Mouse (Mus musculus): ENCODE results near the gene Abhd4. TPM values are rescaled to one million over a fixed set of nuclear protein-coding genes. Genes with fewer than 3 reads are reported as not detected.

The Abhd4 gene
- total RNA-seq, 2 experiments from 2014 or later = 23.2 to 24.8 TPM

GRCm38 (mm10) chr14:54239002-54239736, 14.8 kb upstream of the Abhd4 start:
- DNase-seq = peak; percentile 89

- no peak for DNase-seq
Measured at GRCm38 (mm10) chr14:54240542-54240941, 13.4 kb upstream of the Abhd4 start.

DNA sequence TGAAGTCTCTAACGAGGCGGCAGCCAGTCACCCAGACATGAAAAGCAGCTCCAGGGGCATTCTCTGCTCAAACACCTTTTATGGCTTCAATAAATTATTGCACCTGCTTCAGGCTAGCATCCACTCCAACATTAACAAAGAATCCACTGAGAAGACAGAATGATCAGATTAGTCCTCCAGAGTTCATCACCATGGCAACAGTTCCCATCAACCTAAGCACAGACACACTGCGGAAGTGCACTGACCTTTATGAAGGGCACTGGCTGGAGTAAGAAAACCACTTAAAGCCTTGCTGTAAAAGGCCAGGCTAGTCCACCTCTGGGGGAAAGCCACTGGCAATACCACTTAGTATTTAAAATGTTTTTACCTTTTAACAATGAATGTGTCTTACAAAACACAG, 9.8 kb upstream of the Abhd4 start:
- DNase-seq = no peak

DNA sequence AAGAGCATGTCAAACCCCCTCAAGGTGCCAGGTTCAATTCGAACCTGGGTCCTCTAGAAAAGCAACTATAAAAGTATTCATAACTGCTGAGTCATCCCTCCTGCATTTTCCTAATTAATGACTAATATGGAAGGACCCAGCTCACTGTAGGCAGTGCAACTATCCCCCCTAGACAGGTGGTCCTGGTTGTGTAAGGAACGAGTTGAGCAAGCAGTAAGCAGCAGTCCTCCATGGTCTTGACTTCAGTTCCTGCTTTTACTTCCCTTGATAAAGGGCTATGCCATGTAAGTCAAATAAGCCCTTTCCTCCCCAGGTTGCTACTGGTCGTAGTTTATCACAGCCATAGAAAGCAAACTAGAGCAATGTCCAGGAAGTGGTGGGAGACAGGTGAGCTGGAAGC, 7.8 kb upstream of the Abhd4 start:
- DNase-seq = no peak

DNA sequence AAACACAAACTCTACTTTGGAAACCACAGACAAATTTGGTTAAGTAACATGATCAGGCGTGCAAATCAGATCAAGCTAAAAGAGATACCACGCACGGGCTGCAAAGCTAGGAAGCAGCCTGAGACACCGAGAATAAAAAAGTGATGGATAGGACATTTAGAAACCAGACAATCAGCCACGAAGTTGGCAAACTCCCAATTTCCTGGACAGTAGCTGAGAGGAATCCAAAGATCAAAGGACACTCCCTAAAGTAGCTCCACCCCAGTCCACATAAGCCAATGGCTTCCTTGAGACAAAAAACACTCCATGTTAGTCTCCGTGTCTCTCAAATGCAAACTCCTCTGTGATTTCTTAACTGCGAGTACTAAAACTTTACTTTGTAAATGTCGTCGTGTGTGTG, 4.7 kb upstream of the Abhd4 start:
- DNase-seq = no peak

DNA sequence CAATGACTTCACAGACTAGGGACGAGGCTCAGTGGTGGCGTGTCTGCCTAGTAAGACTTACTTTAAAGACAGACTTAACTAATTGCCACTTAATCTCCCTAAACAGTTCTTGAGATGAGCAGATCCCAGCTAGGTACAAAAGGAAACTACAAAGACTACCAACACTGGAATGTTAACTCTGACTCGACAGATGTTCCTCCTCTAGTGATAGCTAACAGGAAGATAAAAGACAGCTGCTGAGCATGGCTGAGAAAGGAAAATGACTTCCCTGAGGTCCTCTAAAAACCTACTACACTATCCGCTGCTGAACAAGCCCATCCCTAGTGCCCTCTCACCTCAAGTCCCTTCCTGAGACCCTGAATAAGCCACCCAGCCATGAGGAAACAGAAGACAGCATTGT, 3.9 kb upstream of the Abhd4 start:
- DNase-seq = no peak

GRCm38 (mm10) chr14:54254670-54255202, 748 bp downstream of the Abhd4 start:
- DNase-seq = no peak

DNA sequence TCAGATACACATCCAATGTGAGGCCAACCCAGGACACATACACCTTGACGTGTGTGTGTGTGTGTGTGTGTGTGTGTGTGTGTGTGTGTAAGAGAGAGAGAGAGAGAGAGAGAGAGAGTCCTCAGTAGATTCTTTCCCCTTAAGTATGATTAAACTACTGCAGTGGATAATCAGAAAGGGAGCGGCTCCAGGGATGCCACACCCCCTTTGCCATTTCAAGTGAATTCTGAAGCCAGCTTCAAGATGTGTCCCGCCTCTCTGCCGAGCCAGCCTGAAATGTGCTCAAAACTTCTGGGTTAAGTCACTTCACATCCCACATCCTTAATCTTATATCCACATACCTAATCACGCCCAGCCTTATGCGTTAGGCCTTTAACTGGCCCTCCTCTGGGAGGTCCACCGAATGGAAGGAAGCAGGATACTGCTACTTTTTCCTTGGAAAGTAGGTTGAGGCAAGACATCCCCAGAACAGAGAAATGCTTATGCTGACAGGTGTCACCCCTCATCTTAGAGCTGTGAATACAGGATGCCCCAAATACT, 4.2 kb downstream of the Abhd4 start:
- no peak for DNase-seq

DNA sequence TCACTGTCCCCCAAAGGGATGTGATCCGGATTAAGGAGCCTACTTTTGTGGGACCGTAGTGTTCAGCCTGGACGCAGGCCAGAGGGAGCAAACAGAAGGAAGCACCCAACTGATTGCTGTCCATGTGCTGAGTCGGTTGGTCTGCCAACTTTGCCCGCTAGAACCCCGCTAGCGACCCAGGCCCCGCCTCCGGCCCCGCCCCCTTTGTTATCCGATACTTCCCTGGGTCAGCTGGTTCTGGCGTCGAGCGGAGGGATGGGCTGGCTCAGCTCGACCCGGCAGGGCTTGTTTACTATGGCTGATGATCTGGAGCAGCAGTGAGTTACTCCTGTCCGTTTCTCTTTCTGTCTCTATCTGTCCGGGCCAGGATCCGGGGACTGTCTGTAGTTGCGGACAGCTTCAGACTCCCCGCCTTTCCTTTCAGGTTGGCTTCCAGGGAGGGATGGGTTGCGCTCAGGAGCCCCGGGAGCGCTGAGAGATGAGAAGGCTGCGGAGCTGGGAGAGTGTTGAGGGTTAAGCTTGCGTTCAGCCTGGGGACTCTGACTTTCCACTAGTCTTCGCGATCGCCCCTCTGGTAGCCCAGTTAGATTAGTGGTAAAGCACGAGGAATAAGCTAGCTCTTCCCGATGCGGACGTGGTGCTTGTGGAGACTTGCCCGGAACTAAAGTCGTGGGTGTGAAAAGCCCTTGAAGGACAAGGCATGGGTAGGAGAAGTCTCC, 5.2 kb downstream of the Abhd4 start:
- DNase-seq = peak; percentile 94

GRCm38 (mm10) chr14:54259722-54260085, 5.7 kb downstream of the Abhd4 start:
- DNase-seq = no peak

- no peak for DNase-seq
Measured at GRCm38 (mm10) chr14:54260196-54260595, 6.2 kb downstream of the Abhd4 start.

DNA sequence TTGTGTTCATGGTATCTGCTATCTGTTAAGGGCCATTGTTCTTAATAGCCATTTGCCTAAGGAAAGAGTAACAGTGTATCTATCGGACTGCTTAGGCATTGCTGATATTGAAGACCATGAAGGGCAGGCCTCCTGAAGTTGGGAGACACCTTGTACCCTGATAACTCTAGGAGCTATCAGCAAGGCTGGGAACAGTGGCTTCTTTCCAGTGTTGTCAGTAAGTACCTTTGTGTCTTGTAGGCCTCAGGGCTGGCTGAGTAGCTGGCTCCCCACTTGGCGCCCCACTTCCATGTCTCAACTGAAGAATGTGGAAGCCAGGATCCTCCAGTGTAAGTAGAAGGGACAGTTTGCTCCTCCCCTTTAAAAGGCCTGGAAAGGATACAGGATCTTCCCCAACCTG, 7.4 kb downstream of the Abhd4 start:
- no peak for DNase-seq

GRCm38 (mm10) chr14:54262622-54263021, 8.6 kb downstream of the Abhd4 start:
- no peak for DNase-seq

- DNase-seq = no peak
Measured at GRCm38 (mm10) chr14:54263099-54263498, 9.1 kb downstream of the Abhd4 start.

DNA sequence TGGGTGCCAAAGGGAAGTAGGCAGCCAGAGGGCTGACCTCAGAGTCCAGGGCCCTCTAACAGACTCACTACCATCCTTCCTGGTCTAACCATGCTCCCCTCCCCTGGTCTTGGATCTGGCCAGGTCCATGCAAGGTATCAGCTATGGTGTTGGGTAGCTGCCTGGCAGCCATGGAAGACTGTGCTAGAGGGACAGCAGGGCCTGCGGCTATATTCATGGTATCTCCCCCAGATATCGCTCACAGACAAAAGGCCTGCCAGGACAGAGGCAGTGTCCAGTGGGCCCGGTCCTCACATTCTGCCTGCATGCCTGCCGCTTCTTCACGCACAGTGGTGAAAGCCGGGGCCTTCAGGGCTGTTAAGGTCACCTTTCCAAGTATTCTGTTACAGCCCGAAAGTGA, 10.2 kb downstream of the Abhd4 start:
- no peak for DNase-seq

GRCm38 (mm10) chr14:54265093-54265492, 11.1 kb downstream of the Abhd4 start:
- no peak for DNase-seq

DNA sequence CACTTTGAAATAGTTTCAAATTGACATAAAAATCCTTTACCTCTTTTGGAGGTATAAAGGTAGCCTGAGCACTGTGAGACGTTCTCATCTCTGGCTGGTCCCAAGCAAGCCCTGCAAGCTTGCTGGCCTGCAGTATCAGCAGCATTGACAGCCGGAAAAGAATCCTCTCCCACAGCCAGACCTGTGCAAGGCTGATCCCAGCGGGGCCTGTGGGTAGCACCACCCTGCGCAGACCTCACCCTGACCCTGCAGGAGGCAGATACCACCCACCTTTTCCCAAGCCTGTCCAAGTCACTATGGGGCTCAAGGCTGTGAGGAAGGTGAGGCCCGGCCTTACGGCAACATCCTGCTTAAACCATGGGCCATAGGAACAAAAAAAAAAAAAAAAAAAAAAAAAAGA, 12.0 kb downstream of the Abhd4 start:
- no peak for DNase-seq

DNA sequence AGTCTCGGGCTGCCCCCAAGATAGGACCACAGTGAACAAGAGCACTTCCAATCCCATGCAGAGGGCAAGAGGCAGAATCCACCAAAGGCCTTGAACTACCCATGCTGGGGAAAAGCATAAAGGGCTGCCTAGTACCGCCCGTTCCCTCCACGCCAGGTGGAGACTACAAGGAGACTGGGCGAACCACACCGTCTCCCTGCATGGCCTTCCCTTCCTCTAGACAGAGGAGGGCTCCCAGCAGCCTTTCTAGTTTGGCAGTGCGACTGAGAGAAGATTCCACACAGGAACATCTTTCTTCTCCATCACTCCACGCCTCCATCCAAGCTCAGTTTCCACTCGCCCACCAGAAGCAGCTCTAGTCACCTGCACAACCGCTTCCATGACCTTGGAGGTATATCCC, 14.0 kb downstream of the Abhd4 start:
- no peak for DNase-seq

GRCm38 (mm10) chr14:54269566-54269965, 15.6 kb downstream of the Abhd4 start:
- DNase-seq = no peak

DNA sequence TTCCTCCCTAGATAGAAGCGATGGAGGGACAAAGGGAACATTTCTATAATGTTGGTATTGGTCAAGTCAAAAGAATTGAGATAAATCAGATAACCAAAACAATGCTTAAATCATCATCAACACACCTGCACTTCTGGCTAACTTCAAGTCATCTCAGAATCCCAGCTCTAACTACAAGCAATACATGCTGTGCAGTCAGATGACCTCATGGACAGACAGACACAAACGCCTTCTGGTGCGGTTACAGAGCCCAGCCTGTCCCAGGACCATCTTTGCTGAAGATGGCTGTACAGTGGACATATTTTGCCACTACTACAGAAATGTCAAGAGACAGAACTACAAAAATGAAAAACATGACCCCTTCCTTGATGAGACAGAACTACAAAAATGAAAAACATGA, 16.4 kb downstream of the Abhd4 start:
- no peak for DNase-seq

DNA sequence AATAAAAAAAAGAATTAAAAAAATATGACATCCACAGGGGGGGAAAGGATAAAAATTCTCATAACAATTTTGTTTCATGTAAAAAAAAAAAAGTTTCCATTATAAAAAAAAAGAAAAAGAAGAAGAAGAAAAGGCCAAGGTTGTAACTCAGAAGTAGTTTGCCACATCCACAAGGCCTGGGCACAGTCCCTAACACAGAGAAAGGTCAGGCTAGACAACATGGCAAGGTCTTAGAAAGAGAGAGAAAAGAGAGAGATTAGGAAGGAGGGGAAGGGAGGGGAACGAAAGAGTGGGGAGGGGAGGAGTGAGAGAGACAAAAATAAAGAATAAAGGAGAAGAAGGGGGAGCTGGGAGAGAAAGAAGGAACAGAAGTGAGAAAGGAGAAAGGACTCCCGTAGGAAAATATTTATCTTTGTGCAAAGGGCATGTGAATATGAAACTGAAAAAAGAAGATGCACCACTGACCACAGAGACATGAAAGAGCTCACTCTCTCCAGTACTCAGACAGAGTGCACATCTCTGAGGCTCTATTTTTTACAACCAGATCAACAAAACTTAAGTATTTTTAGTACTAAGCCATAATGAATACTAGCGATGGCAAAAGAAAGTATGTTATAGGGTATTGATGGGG, 18.1 kb downstream of the Abhd4 start:
- DNase-seq = no peak

DNA sequence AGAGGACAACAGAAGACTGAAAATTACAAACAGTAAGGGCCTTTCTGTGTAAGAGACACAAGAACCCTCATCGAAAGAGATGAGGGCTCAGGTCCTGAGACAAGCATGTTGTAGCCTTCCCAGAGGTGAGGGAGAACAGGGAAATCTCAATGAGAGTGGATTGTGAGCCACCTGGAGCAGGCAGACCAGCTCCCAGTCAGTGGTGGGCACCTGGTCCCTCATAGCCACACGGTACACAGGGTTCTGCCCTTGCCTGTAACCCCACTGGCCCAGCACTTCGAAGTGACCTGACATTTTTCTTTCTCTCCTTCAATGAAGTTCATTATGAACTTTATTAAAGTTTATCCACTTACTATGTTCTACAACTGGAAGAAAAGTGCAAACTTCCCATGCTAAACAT, 18.7 kb downstream of the Abhd4 start:
- no peak for DNase-seq

GRCm38 (mm10) chr14:54276446-54276845, 22.5 kb downstream of the Abhd4 start:
- no peak for DNase-seq
